Mouse (Mus musculus): ENCODE results near the gene AU021092. TPM values are rescaled to one million over a fixed set of nuclear protein-coding genes. Genes with fewer than 3 reads are reported as not detected.
A peak's percentile ranks its signal among the peaks of the same experiment; 100 is the strongest.

AU021092 gene
- polyA plus RNA-seq, 1 experiment from 2014 or later: 3.7 TPM

DNA sequence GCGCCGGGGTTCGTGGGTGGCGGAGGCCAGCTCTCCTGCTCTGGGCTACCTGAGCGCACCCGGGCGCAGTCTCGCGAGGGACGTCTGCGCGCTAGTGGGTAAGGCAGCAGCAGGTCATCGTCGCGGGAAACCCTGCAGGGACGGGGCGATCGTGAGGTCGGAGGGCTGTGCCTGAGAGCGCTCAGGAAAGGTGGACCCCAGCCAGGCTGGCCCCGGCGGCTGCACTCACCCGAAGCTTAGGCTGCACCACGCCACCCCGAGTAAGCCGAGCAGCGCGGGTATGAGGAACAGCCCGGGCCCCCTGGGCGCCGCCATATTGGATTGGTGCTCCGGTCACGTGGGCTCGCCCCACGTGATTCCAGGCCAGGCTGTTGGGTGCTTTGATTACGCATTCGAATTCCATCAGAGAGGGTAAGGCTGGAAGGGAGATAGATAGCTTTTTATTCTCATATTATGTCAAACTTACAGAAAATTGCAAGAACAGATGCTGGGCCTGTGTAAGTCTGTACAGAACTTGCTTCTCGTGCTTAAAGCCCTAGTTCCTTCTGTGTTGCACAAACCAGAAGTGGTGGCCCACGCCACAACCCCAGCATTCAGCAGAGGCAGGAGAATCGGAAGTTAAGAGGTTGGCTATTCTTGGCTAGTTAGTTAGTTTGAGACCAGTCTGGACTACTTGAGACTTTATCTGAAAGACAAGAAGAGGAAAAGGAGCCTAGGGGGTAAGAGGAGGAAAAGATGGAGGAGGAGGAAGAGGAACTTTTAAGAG lies 18.2 kb downstream of the AU021092 start, which contains the start of gene Nagpa:
Gene Nagpa, minus strand, starts transcription at position 345 of the 766 bp plus-strand sequence.
- Histone ChIP-seq H3K27ac (ENCODE audit: low read depth) (no peak within 1 kb of the TSS), H3K9ac (ENCODE audit: low read length) (peak within 1 kb of the TSS; percentile 58), H3K9me3 (ENCODE audit: control insufficient read depth, low read length) (no peaks in the 10 kb centered on the region), H3K4me2 (ENCODE audit: low read length) (peak within 1 kb of the TSS; percentile 97), H3K4me1 (replicated peaks; ENCODE audit: control insufficient read depth, insufficient read depth, low read length) (peaks cover 7% of the 10 kb centered on the region), H3K27me3 (replicated peaks; ENCODE audit: control insufficient read depth, insufficient read depth, low read length) (no peaks in the 10 kb centered on the region), H3K36me3 (ENCODE audit: control insufficient read depth, insufficient read depth, low read length) (peaks cover 6% of the 10 kb centered on the region; the same call in 1 of the 2 replicates), H3K4me3 (ENCODE audit: low read depth, low read length) (peak within 1 kb of the TSS; percentile 86)
- DNase-seq (ENCODE audit: low spot score) (peak; percentile 89), ATAC-seq (replicated peaks; ENCODE audit: low FRiP score, low TSS enrichment, low read depth) (peak; percentile 91)
- WGBS: 4% methylated on average over 40 of the region's 40 CpGs

DNA sequence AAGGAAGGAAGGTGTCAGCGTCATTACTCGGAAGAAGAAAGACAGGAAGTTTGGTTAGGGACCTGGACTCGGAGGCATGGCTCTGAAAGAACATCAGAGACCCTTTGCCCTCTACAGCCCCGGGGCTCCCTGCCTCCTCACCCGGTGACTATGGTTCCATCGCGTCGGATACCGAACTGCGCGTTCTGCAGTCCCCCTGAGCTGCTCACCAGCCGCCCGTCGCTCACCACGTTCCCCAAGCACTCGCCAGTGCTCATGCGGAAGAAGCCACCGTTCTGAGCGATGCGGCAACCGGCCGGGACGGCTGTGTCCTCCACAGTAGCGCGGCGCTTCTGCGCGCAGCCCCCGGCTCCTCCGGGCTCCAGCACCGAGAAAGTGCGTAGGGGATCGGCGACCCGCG lies 18.9 kb downstream of the AU021092 start:
- Histone ChIP-seq H3K4me2 (ENCODE audit: low read length) (peak overlapping the region; percentile 97), H3K9ac (ENCODE audit: low read length) (peak overlapping the region; percentile 58), H3K27ac (ENCODE audit: low read depth) (no peak overlapping the region), H3K4me3 (ENCODE audit: low read depth, low read length) (peak overlapping the region; percentile 86), H3K9me3 (ENCODE audit: control insufficient read depth, low read length) (no peaks in the 10 kb centered on the region), H3K27me3 (replicated peaks; ENCODE audit: control insufficient read depth, insufficient read depth, low read length) (no peaks in the 10 kb centered on the region), H3K36me3 (ENCODE audit: control insufficient read depth, insufficient read depth, low read length) (peaks cover 8% of the 10 kb centered on the region; the same call in 1 of the 2 replicates), H3K4me1 (replicated peaks; ENCODE audit: control insufficient read depth, insufficient read depth, low read length) (peaks cover 7% of the 10 kb centered on the region)
- ATAC-seq (replicated peaks; ENCODE audit: low FRiP score, low TSS enrichment, low read depth) (no peak), DNase-seq (ENCODE audit: low spot score) (peak; percentile 65)
- WGBS: 1% methylated on average over 36 of the region's 36 CpGs

DNA sequence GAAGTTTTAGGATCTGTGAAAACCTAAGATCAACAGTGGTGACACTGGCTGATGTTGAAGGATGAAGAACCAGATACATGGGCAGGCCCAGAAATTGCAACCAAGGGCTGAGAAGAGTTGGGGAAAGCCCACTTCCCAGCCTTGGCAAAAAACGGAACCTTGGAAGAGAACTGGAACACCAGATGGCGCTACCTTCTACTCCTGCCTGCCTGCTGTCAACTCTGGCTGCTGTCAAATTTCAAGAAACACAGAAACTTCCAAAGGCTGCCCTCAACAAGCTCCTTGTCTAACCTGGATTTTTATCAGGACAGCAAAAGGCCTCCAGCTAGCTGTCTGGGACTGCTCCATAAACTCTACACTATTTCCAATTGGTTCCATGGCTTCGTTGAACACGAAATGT lies 19.4 kb downstream of the AU021092 start:
- Histone ChIP-seq H3K27me3 (replicated peaks; ENCODE audit: control insufficient read depth, insufficient read depth, low read length) (no peaks in the 10 kb centered on the region), H3K36me3 (ENCODE audit: control insufficient read depth, insufficient read depth, low read length) (peaks cover 8% of the 10 kb centered on the region; the same call in 1 of the 2 replicates), H3K9me3 (ENCODE audit: control insufficient read depth, low read length) (no peaks in the 10 kb centered on the region), H3K27ac (ENCODE audit: low read depth) (no peak overlapping the region), H3K4me2 (ENCODE audit: low read length) (peak overlapping the region; percentile 97), H3K4me1 (replicated peaks; ENCODE audit: control insufficient read depth, insufficient read depth, low read length) (peaks cover 7% of the 10 kb centered on the region), H3K9ac (ENCODE audit: low read length) (no peak overlapping the region), H3K4me3 (ENCODE audit: low read depth, low read length) (peak overlapping the region; percentile 86)
- no peak for ATAC-seq (replicated peaks; ENCODE audit: low FRiP score, low TSS enrichment, low read depth)
- DNase-seq (ENCODE audit: low spot score): peak; percentile 75
- 12% methylated on average over 4 of the region's 4 CpGs for WGBS

DNA sequence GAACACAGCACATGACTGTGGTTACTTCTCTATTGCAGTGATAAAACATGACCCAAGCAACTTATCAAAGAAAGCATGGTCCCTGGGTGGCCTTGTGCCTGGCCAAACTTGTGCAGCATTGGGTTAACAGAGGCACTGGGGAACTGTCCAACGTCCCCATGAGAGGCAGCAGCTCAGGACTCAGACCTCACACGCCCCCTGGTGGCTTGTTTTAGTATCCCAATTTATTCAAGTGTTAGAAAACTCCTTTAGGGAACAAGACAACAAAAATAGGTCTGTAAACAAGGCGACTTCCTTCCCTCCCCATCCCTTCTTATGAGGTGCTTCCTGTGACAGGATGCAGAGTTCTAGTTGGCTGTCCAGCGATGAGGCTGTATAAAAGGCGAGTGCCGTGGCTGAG lies 27.0 kb downstream of the AU021092 start:
- Histone ChIP-seq H3K27me3 (replicated peaks; ENCODE audit: control insufficient read depth, insufficient read depth, low read length) (no peaks in the 10 kb centered on the region), H3K9ac (ENCODE audit: low read length) (no peak overlapping the region), H3K4me2 (ENCODE audit: low read length) (no peak overlapping the region), H3K36me3 (ENCODE audit: control insufficient read depth, insufficient read depth, low read length) (peaks cover 8% of the 10 kb centered on the region; the same call in 1 of the 2 replicates), H3K27ac (ENCODE audit: low read depth) (no peak overlapping the region), H3K4me1 (replicated peaks; ENCODE audit: control insufficient read depth, insufficient read depth, low read length) (no peaks in the 10 kb centered on the region), H3K4me3 (ENCODE audit: low read depth, low read length) (no peak overlapping the region), H3K9me3 (ENCODE audit: control insufficient read depth, low read length) (no peaks in the 10 kb centered on the region)
- ATAC-seq (replicated peaks; ENCODE audit: low FRiP score, low TSS enrichment, low read depth): no peak
- 24% methylated on average over 6 of the region's 6 CpGs for WGBS
- peak; percentile 61 for DNase-seq (ENCODE audit: low spot score)

DNA sequence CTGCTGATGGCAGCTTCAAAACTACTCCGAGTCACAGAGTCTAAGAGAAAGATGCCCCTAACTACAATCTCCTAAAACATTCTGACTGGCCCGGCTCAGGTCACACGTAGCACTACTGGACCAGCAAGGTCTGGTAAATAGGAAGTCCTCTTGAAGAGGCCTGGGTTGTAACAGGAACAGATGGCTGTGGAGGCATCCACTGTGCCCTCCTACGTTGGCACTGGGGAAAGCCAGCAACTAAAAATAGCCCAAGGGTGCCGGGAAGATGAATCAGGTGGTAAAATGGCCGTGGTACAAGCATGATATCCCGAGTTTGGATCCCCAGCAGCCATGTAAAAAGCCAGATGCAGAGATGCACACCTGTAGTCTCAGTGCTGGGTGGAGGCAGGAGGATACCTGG lies 35.9 kb downstream of the AU021092 start:
- Histone ChIP-seq H3K27me3 (replicated peaks; ENCODE audit: control insufficient read depth, insufficient read depth, low read length) (no peaks in the 10 kb centered on the region), H3K27ac (ENCODE audit: low read depth) (no peak overlapping the region), H3K4me2 (ENCODE audit: low read length) (no peak overlapping the region), H3K36me3 (ENCODE audit: control insufficient read depth, insufficient read depth, low read length) (no peaks in the 10 kb centered on the region), H3K4me3 (ENCODE audit: low read depth, low read length) (no peak overlapping the region), H3K9me3 (ENCODE audit: control insufficient read depth, low read length) (no peaks in the 10 kb centered on the region), H3K4me1 (replicated peaks; ENCODE audit: control insufficient read depth, insufficient read depth, low read length) (no peaks in the 10 kb centered on the region), H3K9ac (ENCODE audit: low read length) (no peak overlapping the region)
- no peak for ATAC-seq (replicated peaks; ENCODE audit: low FRiP score, low TSS enrichment, low read depth)
- 79% methylated on average over 7 of the region's 7 CpGs for WGBS
- DNase-seq (ENCODE audit: low spot score): no peak

DNA sequence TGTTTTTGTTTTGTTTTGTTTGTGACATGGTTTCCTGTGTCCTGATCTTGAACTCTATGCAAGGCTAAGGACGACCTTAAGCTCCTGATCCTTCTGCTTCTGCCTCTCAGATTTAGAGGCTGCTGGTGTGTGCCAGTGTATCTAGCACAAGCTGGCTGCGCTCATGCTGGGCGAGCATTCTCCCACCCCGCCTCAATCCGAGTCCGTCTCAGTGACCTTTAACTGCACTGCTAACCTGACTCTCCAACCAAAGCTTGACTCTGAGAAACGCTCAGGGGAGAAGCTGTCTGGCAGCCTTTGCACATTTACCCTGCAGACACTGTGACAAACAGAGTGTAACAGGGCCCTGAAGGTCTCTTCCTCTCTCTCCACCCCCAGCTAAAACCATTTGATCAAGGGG lies 36.4 kb downstream of the AU021092 start:
- no peaks in the 10 kb centered on the region for H3K36me3 ChIP-seq (ENCODE audit: control insufficient read depth, insufficient read depth, low read length)
- no peak overlapping the region for H3K27ac ChIP-seq (ENCODE audit: low read depth)
- WGBS: 62% methylated on average over 7 of the region's 7 CpGs
- no peak overlapping the region for H3K4me3 ChIP-seq (ENCODE audit: low read depth, low read length)
- no peak overlapping the region for H3K9ac ChIP-seq (ENCODE audit: low read length)
- H3K4me2 ChIP-seq (ENCODE audit: low read length): no peak overlapping the region
- H3K4me1 ChIP-seq (replicated peaks; ENCODE audit: control insufficient read depth, insufficient read depth, low read length): no peaks in the 10 kb centered on the region
- ATAC-seq (replicated peaks; ENCODE audit: low FRiP score, low TSS enrichment, low read depth) (no peak), DNase-seq (ENCODE audit: low spot score) (no peak)
- H3K27me3 ChIP-seq (replicated peaks; ENCODE audit: control insufficient read depth, insufficient read depth, low read length): no peaks in the 10 kb centered on the region
- H3K9me3 ChIP-seq (ENCODE audit: control insufficient read depth, low read length): no peaks in the 10 kb centered on the region

DNA sequence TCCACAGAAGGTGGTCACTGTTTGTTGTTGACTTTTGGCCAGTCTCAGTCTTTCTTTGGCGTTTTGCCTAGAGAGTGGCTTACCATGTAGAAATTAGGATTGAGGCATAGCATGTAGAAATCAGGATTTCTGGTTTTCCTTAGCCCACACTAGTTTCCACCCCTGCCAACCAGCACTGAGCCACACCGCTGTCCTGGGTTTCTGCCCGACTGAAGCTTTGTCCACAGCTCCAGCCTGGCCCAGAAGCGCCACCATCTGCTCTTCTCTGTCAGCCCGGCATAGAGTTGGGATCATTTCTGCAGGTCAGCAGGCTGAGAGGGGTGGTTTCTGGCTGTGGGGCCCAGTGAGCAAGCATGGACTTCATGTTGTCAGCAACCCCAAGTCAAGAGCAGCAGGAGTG lies 37.1 kb downstream of the AU021092 start:
- H3K27me3 ChIP-seq (replicated peaks; ENCODE audit: control insufficient read depth, insufficient read depth, low read length): no peaks in the 10 kb centered on the region
- no peak overlapping the region for H3K4me2 ChIP-seq (ENCODE audit: low read length)
- DNase-seq (ENCODE audit: low spot score) (no peak), ATAC-seq (replicated peaks; ENCODE audit: low FRiP score, low TSS enrichment, low read depth) (no peak)
- 80% methylated on average over 5 of the region's 5 CpGs for WGBS
- no peak overlapping the region for H3K9ac ChIP-seq (ENCODE audit: low read length)
- no peaks in the 10 kb centered on the region for H3K4me1 ChIP-seq (replicated peaks; ENCODE audit: control insufficient read depth, insufficient read depth, low read length)
- H3K9me3 ChIP-seq (ENCODE audit: control insufficient read depth, low read length): no peaks in the 10 kb centered on the region
- no peaks in the 10 kb centered on the region for H3K36me3 ChIP-seq (ENCODE audit: control insufficient read depth, insufficient read depth, low read length)
- H3K27ac ChIP-seq (ENCODE audit: low read depth): no peak overlapping the region
- H3K4me3 ChIP-seq (ENCODE audit: low read depth, low read length): no peak overlapping the region

DNA sequence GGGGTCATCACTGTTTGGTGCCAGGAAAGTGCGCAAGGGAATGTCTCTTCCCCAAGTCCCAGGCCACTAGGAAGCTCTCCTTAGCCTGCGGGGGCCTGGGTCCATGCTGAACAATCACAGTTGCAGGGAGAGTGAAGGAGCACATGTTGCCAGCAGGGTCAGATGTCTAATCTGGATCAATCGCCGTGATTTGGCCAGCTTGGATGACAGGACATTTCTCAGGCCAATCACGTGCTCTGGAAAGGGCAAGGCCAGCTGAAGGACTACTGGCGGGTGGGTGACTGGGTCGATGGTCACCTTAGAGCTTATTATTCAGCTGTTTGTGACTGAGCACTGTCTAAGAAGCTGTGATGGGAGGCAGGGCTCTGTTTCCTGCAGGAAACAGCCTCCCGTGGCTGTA lies 38.0 kb downstream of the AU021092 start:
- Histone ChIP-seq H3K9me3 (ENCODE audit: control insufficient read depth, low read length) (no peaks in the 10 kb centered on the region), H3K27ac (ENCODE audit: low read depth) (no peak overlapping the region), H3K4me1 (replicated peaks; ENCODE audit: control insufficient read depth, insufficient read depth, low read length) (no peaks in the 10 kb centered on the region), H3K36me3 (ENCODE audit: control insufficient read depth, insufficient read depth, low read length) (no peaks in the 10 kb centered on the region), H3K4me2 (ENCODE audit: low read length) (no peak overlapping the region), H3K9ac (ENCODE audit: low read length) (no peak overlapping the region), H3K4me3 (ENCODE audit: low read depth, low read length) (no peak overlapping the region), H3K27me3 (replicated peaks; ENCODE audit: control insufficient read depth, insufficient read depth, low read length) (no peaks in the 10 kb centered on the region)
- DNase-seq (ENCODE audit: low spot score): no peak
- no peak for ATAC-seq (replicated peaks; ENCODE audit: low FRiP score, low TSS enrichment, low read depth)
- WGBS: 58% methylated on average over 8 of the region's 8 CpGs
